Mouse (Mus musculus): Measurements from ENCODE around the gene Ngrn.

- no peak for TF ChIP-seq USF1 (IDR thresholded peaks at IDR 0.05; ENCODE audit: low read depth)
- no peak for TF ChIP-seq CEBPB (IDR thresholded peaks at IDR 0.05; ENCODE audit: low read depth)
- TF ChIP-seq CTCF (IDR thresholded peaks at IDR 0.05; ENCODE audit: control insufficient read depth, insufficient read depth, insufficient read length), result no peak
- TF ChIP-seq MAX (IDR thresholded peaks at IDR 0.05), result no peak
- TF ChIP-seq MYOD1 (IDR thresholded peaks at IDR 0.05; ENCODE audit: control insufficient read depth, insufficient read length, low read depth), result no peak
- TF ChIP-seq FOSL1 (IDR thresholded peaks at IDR 0.05; ENCODE audit: insufficient read depth, low read length, poor library complexity, severe bottlenecking), result no peak
- no peak for TF ChIP-seq MYOG (IDR thresholded peaks at IDR 0.05; ENCODE audit: control insufficient read depth, extremely low read depth, insufficient read length)
Measured at GRCm38 (mm10) chr7:80218666-80219065, 42.3 kb upstream of the Ngrn start.

Data from C2C12 (cell line).